Mouse (Mus musculus): Measurements from ENCODE around the gene Map3k10. TPM values are rescaled to one million over a fixed set of nuclear protein-coding genes. Genes with fewer than 3 reads are reported as not detected.
A peak's percentile ranks its signal among the peaks of the same experiment; 100 is the strongest.

Gene Map3k10
- polyA plus RNA-seq, 1 experiment = 39.4 TPM

DNA sequence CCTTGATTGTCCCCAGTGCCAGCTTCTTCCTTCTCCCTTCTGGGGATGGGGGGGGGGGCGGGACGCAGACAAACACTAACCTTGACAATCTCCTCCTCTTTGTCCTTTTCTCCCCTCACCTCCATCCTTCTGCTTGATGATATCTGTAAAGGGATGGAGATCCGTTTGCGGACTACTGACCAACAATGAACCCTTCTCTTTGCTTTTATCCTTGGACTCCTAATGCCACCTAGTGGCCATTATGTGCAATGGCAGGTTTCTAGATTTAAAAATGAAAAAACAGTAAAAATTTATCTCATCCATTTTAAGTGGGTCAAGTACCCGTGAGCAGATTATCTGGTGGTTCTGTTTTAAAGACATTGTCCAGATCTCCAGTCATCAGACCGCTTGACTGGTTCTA is 11.3 kb upstream of the Map3k10 start:
- Histone ChIP-seq H3K79me2 (ENCODE audit: control insufficient read depth, insufficient read depth) (no peaks in the 10 kb centered on the region), H3K4me2 (ENCODE audit: low read depth) (peak overlapping the region; percentile 73), H3K4me3 (no peak overlapping the region), H3ac (ENCODE audit: control insufficient read depth, insufficient read length) (no peak overlapping the region), H3K27me3 (ENCODE audit: control insufficient read depth, insufficient read depth, insufficient read length) (no peaks in the 10 kb centered on the region), H3K36me3 (ENCODE audit: control insufficient read depth, insufficient read depth) (no peaks in the 10 kb centered on the region)
- TF ChIP-seq CEBPB (IDR thresholded peaks at IDR 0.05; ENCODE audit: insufficient read depth, poor library complexity, severe bottlenecking) (no peak), REST (IDR thresholded peaks at IDR 0.05; ENCODE audit: insufficient read depth, insufficient read length) (no peak), MYOD1 (IDR thresholded peaks at IDR 0.05; ENCODE audit: control insufficient read depth in 1 of 3, insufficient read length in 2 of 3, low read depth in 2 of 3) (no peak), MAX (IDR thresholded peaks at IDR 0.05; ENCODE audit: low read depth) (no peak), SRF (IDR thresholded peaks at IDR 0.05; ENCODE audit: control insufficient read depth, insufficient read length, low read depth) (no peak), E2F4 (IDR thresholded peaks at IDR 0.05; ENCODE audit: insufficient read depth) (no peak), MYOG (IDR thresholded peaks at IDR 0.05; ENCODE audit: control insufficient read depth in 1 of 3, insufficient read depth in 1 of 3, insufficient read length in 2 of 3, low read depth in 2 of 3) (no peak), TCF3 (IDR thresholded peaks at IDR 0.05; ENCODE audit: insufficient read length, low read depth) (no peak), POLR2A (IDR thresholded peaks at IDR 0.05; ENCODE audit: insufficient read length, low read depth) (no peak), USF1 (IDR thresholded peaks at IDR 0.05; ENCODE audit: low read depth) (no peak), TCF12 (IDR thresholded peaks at IDR 0.05; ENCODE audit: insufficient read depth, poor library complexity, severe bottlenecking) (no peak), POLR2AphosphoS2 (IDR thresholded peaks at IDR 0.05; ENCODE audit: insufficient read length, low read depth) (no peak)

DNA sequence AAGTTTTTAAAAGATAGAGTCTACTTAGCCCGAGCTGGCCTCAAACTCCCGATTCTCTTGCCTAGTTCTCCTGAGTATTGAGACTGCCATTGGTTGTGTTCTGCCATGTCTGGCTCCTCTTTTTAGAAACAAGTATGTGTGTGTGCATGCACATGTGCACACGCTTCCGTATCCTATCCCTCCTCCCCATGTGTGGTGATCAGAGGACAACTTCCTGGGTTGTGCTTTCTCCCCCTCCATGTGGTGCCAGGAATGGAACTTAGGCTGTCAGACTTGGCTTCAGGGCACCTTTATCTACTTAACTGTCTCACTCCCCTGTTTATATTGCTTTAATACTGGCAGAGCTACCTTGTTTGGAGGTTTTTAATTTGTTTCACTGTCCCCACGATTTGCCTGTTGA is 10.8 kb upstream of the Map3k10 start:
- Histone ChIP-seq H3K36me3 (ENCODE audit: control insufficient read depth, insufficient read depth) (no peaks in the 10 kb centered on the region), H3K4me3 (no peak overlapping the region), H3K4me2 (ENCODE audit: low read depth) (peak overlapping the region; percentile 73), H3K27me3 (ENCODE audit: control insufficient read depth, insufficient read depth, insufficient read length) (no peaks in the 10 kb centered on the region), H3ac (ENCODE audit: control insufficient read depth, insufficient read length) (no peak overlapping the region), H3K79me2 (ENCODE audit: control insufficient read depth, insufficient read depth) (no peaks in the 10 kb centered on the region)
- TF ChIP-seq REST (IDR thresholded peaks at IDR 0.05; ENCODE audit: insufficient read depth, insufficient read length) (no peak), POLR2A (IDR thresholded peaks at IDR 0.05; ENCODE audit: insufficient read length, low read depth) (no peak), SRF (IDR thresholded peaks at IDR 0.05; ENCODE audit: control insufficient read depth, insufficient read length, low read depth) (no peak), MYOG (IDR thresholded peaks at IDR 0.05; ENCODE audit: control insufficient read depth in 1 of 3, insufficient read depth in 1 of 3, insufficient read length in 2 of 3, low read depth in 2 of 3) (no peak), USF1 (IDR thresholded peaks at IDR 0.05; ENCODE audit: low read depth) (no peak)

DNA sequence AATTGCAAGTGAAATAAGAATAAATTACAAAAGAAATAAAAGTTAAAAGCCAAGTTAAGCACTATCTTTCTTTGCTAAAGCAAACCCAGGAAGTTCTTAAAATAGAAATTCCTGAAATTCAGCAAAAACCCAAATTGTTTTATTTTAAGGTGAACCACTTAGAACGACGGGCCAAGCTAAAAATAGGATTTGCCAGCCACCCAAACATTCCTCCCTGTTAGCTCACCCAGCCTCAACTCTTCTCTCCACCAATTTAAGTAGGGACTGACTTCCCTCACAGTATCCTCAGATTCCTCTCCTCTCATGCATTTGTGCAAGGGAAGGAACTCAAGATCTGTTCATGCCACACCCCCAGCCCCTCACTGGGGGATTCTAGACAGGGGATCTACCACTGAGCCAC is 8.8 kb upstream of the Map3k10 start:
- TF ChIP-seq REST (IDR thresholded peaks at IDR 0.05; ENCODE audit: insufficient read depth, insufficient read length) (no peak), E2F4 (IDR thresholded peaks at IDR 0.05; ENCODE audit: insufficient read depth) (no peak), MYOD1 (IDR thresholded peaks at IDR 0.05; ENCODE audit: control insufficient read depth in 1 of 3, insufficient read length in 2 of 3, low read depth in 2 of 3) (no peak)
- Histone ChIP-seq H3ac (ENCODE audit: control insufficient read depth, insufficient read length) (no peak overlapping the region), H3K79me2 (ENCODE audit: control insufficient read depth, insufficient read depth) (no peaks in the 10 kb centered on the region), H3K36me3 (ENCODE audit: control insufficient read depth, insufficient read depth) (no peaks in the 10 kb centered on the region), H3K27me3 (ENCODE audit: control insufficient read depth, insufficient read depth, insufficient read length) (no peaks in the 10 kb centered on the region), H3K4me2 (ENCODE audit: low read depth) (peak overlapping the region; percentile 42), H3K4me3 (no peak overlapping the region)

DNA sequence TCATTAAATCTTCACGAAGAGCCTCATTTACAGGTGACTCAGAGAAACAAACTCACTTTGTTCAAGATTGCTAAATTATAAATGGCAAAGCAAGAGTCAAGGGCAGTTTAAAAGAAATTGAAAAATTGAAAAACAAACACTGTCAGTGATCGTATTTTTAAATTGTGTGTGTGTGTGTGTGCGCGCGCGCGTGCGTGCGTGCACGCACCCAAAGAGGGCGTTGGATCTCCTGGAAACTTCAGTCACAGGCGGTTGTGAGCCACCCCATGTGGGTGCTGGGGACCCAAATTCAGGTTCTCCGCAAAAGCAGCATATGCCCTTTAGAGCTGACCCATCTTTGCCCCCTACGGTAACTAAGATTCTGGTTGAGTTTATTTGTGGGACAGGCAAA is 819 bp upstream of the Map3k10 start:
- H3K36me3 ChIP-seq (ENCODE audit: control insufficient read depth, insufficient read depth) = peaks cover 5% of the 10 kb centered on the region
- no peaks in the 10 kb centered on the region for H3K27me3 ChIP-seq (ENCODE audit: control insufficient read depth, insufficient read depth, insufficient read length)
- H3K79me2 ChIP-seq (ENCODE audit: control insufficient read depth, insufficient read depth) = peaks cover 12% of the 10 kb centered on the region
- H3K4me2 ChIP-seq (ENCODE audit: low read depth) = peak overlapping the region; percentile 69
- H3K4me3 ChIP-seq = peak overlapping the region; percentile 43
- TF ChIP-seq USF1 (IDR thresholded peaks at IDR 0.05; ENCODE audit: low read depth) = no peak
- TF ChIP-seq TCF12 (IDR thresholded peaks at IDR 0.05; ENCODE audit: insufficient read depth, poor library complexity, severe bottlenecking) = no peak
- TF ChIP-seq MYOD1 (IDR thresholded peaks at IDR 0.05; ENCODE audit: control insufficient read depth in 1 of 3, insufficient read length in 2 of 3, low read depth in 2 of 3) = no peak
- no peak for TF ChIP-seq POLR2A (IDR thresholded peaks at IDR 0.05; ENCODE audit: insufficient read length, low read depth)
- no peak for TF ChIP-seq MAX (IDR thresholded peaks at IDR 0.05; ENCODE audit: low read depth)
- H3ac ChIP-seq (ENCODE audit: control insufficient read depth, insufficient read length) = no peak overlapping the region

DNA sequence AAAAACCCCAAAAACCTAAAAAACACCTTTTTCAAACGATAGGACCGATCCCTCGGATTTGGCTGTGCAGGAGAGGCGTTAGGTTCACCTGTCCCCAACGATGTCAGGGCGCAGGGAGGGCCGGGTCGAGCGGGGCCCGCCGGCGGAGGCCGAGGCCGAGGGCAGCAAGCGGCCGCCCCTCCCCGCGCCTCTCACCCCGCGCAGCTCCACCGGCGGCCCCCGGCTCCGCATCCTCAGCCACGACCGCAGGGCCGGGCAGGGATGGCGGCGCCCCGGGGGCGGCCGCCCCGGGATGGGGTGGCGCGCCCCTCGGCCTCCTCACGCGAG is 240 bp downstream of the Map3k10 start:
- Histone ChIP-seq H3K36me3 (ENCODE audit: control insufficient read depth, insufficient read depth) (peaks cover 5% of the 10 kb centered on the region), H3K79me2 (ENCODE audit: control insufficient read depth, insufficient read depth) (peaks cover 12% of the 10 kb centered on the region), H3K4me3 (peak overlapping the region; percentile 43), H3K4me2 (ENCODE audit: low read depth) (peak overlapping the region; percentile 76), H3K27me3 (ENCODE audit: control insufficient read depth, insufficient read depth, insufficient read length) (no peaks in the 10 kb centered on the region), H3ac (ENCODE audit: control insufficient read depth, insufficient read length) (peak overlapping the region; percentile 21)
- TF ChIP-seq REST (IDR thresholded peaks at IDR 0.05; ENCODE audit: insufficient read depth, insufficient read length) = no peak
- no peak for TF ChIP-seq POLR2A (IDR thresholded peaks at IDR 0.05; ENCODE audit: insufficient read length, low read depth)
- no peak for TF ChIP-seq SRF (IDR thresholded peaks at IDR 0.05; ENCODE audit: control insufficient read depth, insufficient read length, low read depth)
- TF ChIP-seq MYOG (IDR thresholded peaks at IDR 0.05; ENCODE audit: control insufficient read depth in 1 of 3, insufficient read depth in 1 of 3, insufficient read length in 2 of 3, low read depth in 2 of 3) = no peak
- TF ChIP-seq POLR2AphosphoS2 (IDR thresholded peaks at IDR 0.05; ENCODE audit: insufficient read length, low read depth) = no peak
- no peak for TF ChIP-seq USF1 (IDR thresholded peaks at IDR 0.05; ENCODE audit: low read depth)
- TF ChIP-seq E2F4 (IDR thresholded peaks at IDR 0.05; ENCODE audit: insufficient read depth) = no peak
- no peak for TF ChIP-seq MAX (IDR thresholded peaks at IDR 0.05; ENCODE audit: low read depth)
- TF ChIP-seq CEBPB (IDR thresholded peaks at IDR 0.05; ENCODE audit: insufficient read depth, poor library complexity, severe bottlenecking) = no peak
- no peak for TF ChIP-seq TCF3 (IDR thresholded peaks at IDR 0.05; ENCODE audit: insufficient read length, low read depth)
- no peak for TF ChIP-seq TCF12 (IDR thresholded peaks at IDR 0.05; ENCODE audit: insufficient read depth, poor library complexity, severe bottlenecking)
